Mouse (Mus musculus) kidney, embryonic 15.5 days (tissue): ENCODE measurements at regions not wholly inside any gene's neighbourhood (a gene's known extent, or its start where the extent isn't known, plus 50 kb on each side); places are given as distances from the start of the nearest gene placed in this dataset.

Experiments
- ATAC-seq: fragments of 200-750 bp; cut with Nextera tagmentation; replicated peaks from 2 replicates; pipeline ENCODE4 v1.8.0; 2017; ENCODE audit warnings: moderate TSS enrichment; ENCODE audit not compliant: low FRiP score
- H3K27ac ChIP-seq: fragments of 300-500 bp; sonication (generic); 2 replicates; pipeline ENCODE4 v1.5.1; 2015; ENCODE audit warnings: mild to moderate bottlenecking, inconsistent platforms
- H3K27me3 ChIP-seq: fragments of 300-500 bp; sonication (generic); 2 replicates; pipeline ENCODE4 v1.6.1; 2015; ENCODE audit warnings: inconsistent platforms
- H3K36me3 ChIP-seq: fragments of 300-500 bp; sonication (generic); 2 replicates; pipeline ENCODE4 v1.6.1; 2015; ENCODE audit warnings: inconsistent platforms
- H3K4me1 ChIP-seq: fragments of 300-500 bp; sonication (generic); 2 replicates; pipeline ENCODE4 v1.6.1; 2015; ENCODE audit warnings: inconsistent platforms
- H3K4me2 ChIP-seq: fragments of 300-500 bp; sonication (generic); 2 replicates; pipeline ENCODE4 v1.6.1; 2015; ENCODE audit warnings: moderate library complexity, mild to moderate bottlenecking, inconsistent platforms
- H3K4me3 ChIP-seq: fragments of 300-500 bp; sonication (generic); replicated peaks from 2 replicates; pipeline ENCODE4 v1.5.1; 2015; ENCODE audit warnings: mild to moderate bottlenecking, inconsistent platforms
- H3K9ac ChIP-seq: fragments of 300-500 bp; sonication (generic); 2 replicates; pipeline ENCODE4 v1.6.1; 2015; ENCODE audit warnings: mild to moderate bottlenecking, inconsistent platforms
- H3K9me3 ChIP-seq: fragments of 300-500 bp; sonication (generic); replicated peaks from 2 replicates; pipeline ENCODE4 v1.6.1; 2016; ENCODE audit warnings: inconsistent platforms
- WGBS: fragments of 180-500 bp; shearing (Covaris S2); methylation state at CpG from one replicate; pipeline ENCODE4 v1.1.7; 2015; ENCODE audit warnings: mixed read lengths; 5-methylcytosine and 5-hydroxymethylcytosine counted together

GRCm38 (mm10) chr3:39392053-39392452 lies 505.3 kb downstream of the Fat4 start:
- ATAC-seq: no peak
- H3K4me3 ChIP-seq: no peak overlapping the region
- no peak overlapping the region for H3K9ac ChIP-seq
- H3K27ac ChIP-seq: no peak overlapping the region
- no peaks in the 10 kb centered on the region for H3K27me3 ChIP-seq
- no peaks in the 10 kb centered on the region for H3K9me3 ChIP-seq
- H3K36me3 ChIP-seq: no peaks in the 10 kb centered on the region
- peaks cover 17% of the 10 kb centered on the region; the same call in 1 of the 2 replicates for H3K4me1 ChIP-seq
- no peak overlapping the region for H3K4me2 ChIP-seq
- 55% methylated on average over 2 of the region's 2 CpGs for WGBS

- no peak overlapping the region for H3K27ac ChIP-seq
- no peaks in the 10 kb centered on the region for H3K9me3 ChIP-seq
- H3K4me2 ChIP-seq: no peak overlapping the region
- no peak overlapping the region for H3K4me3 ChIP-seq
- no peaks in the 10 kb centered on the region for H3K36me3 ChIP-seq
- ATAC-seq: no peak
- no peaks in the 10 kb centered on the region for H3K27me3 ChIP-seq
- no peak overlapping the region for H3K9ac ChIP-seq
- H3K4me1 ChIP-seq: peaks cover 10% of the 10 kb centered on the region; the same call in 1 of the 2 replicates
Measured at GRCm38 (mm10) chr3:39396672-39397071, 509.9 kb downstream of the Fat4 start.

GRCm38 (mm10) chr3:39397255-39397654 lies 510.5 kb downstream of the Fat4 start:
- H3K9ac ChIP-seq: no peak overlapping the region
- ATAC-seq: no peak
- no peak overlapping the region for H3K4me3 ChIP-seq
- H3K27me3 ChIP-seq: no peaks in the 10 kb centered on the region
- H3K4me2 ChIP-seq: no peak overlapping the region
- no peak overlapping the region for H3K27ac ChIP-seq
- 74% methylated on average over 3 of the region's 3 CpGs for WGBS
- no peaks in the 10 kb centered on the region for H3K36me3 ChIP-seq
- peaks cover 6% of the 10 kb centered on the region; the same call in 1 of the 2 replicates for H3K4me1 ChIP-seq
- no peaks in the 10 kb centered on the region for H3K9me3 ChIP-seq

GRCm38 (mm10) chr3:39397677-39398076 lies 510.9 kb downstream of the Fat4 start:
- Histone ChIP-seq H3K4me2 (no peak overlapping the region), H3K4me3 (no peak overlapping the region), H3K27me3 (no peaks in the 10 kb centered on the region), H3K36me3 (no peaks in the 10 kb centered on the region), H3K4me1 (peaks cover 3% of the 10 kb centered on the region; the same call in 1 of the 2 replicates), H3K9ac (no peak overlapping the region), H3K9me3 (no peaks in the 10 kb centered on the region), H3K27ac (no peak overlapping the region)
- no peak for ATAC-seq
- 97% methylated on average over 2 of the region's 2 CpGs for WGBS

GRCm38 (mm10) chr3:39424778-39425642 lies 538.3 kb downstream of the Fat4 start:
- no peak overlapping the region for H3K4me3 ChIP-seq
- ATAC-seq: no peak
- H3K36me3 ChIP-seq: no peaks in the 10 kb centered on the region
- H3K4me1 ChIP-seq: no peaks in the 10 kb centered on the region
- 60% methylated on average over 5 of the region's 5 CpGs for WGBS
- H3K27ac ChIP-seq: no peak overlapping the region
- no peaks in the 10 kb centered on the region for H3K9me3 ChIP-seq
- H3K4me2 ChIP-seq: no peak overlapping the region
- no peak overlapping the region for H3K9ac ChIP-seq
- no peaks in the 10 kb centered on the region for H3K27me3 ChIP-seq

- no peak for ATAC-seq
- H3K4me2 ChIP-seq: no peak overlapping the region
- no peaks in the 10 kb centered on the region for H3K9me3 ChIP-seq
- 78% methylated on average over 2 of the region's 2 CpGs for WGBS
- H3K27me3 ChIP-seq: no peaks in the 10 kb centered on the region
- H3K4me3 ChIP-seq: no peak overlapping the region
- no peaks in the 10 kb centered on the region for H3K4me1 ChIP-seq
- H3K36me3 ChIP-seq: no peaks in the 10 kb centered on the region
- H3K27ac ChIP-seq: no peak overlapping the region
- no peak overlapping the region for H3K9ac ChIP-seq
Measured at GRCm38 (mm10) chr3:39425643-39426016, 538.9 kb downstream of the Fat4 start.

- H3K4me2 ChIP-seq: no peak overlapping the region
- no peaks in the 10 kb centered on the region for H3K4me1 ChIP-seq
- H3K27ac ChIP-seq: no peak overlapping the region
- no peak overlapping the region for H3K4me3 ChIP-seq
- WGBS: 78% methylated on average over 10 of the region's 10 CpGs
- H3K9me3 ChIP-seq: no peaks in the 10 kb centered on the region
- no peaks in the 10 kb centered on the region for H3K36me3 ChIP-seq
- no peak overlapping the region for H3K9ac ChIP-seq
- ATAC-seq: no peak
- H3K27me3 ChIP-seq: no peaks in the 10 kb centered on the region
Measured at GRCm38 (mm10) chr3:39443328-39443727, 556.6 kb downstream of the Fat4 start.

GRCm38 (mm10) chr3:39455650-39456049 lies 568.9 kb downstream of the Fat4 start:
- H3K36me3 ChIP-seq: no peaks in the 10 kb centered on the region
- no peak overlapping the region for H3K9ac ChIP-seq
- H3K9me3 ChIP-seq: no peaks in the 10 kb centered on the region
- H3K27ac ChIP-seq: 0 out of 2 replicates have a peak overlapping the region, but pooled peaks have one; percentile 41
- H3K27me3 ChIP-seq: no peaks in the 10 kb centered on the region
- no peak overlapping the region for H3K4me3 ChIP-seq
- H3K4me1 ChIP-seq: peaks cover 5% of the 10 kb centered on the region; the same call in 1 of the 2 replicates
- no peak overlapping the region for H3K4me2 ChIP-seq
- ATAC-seq: peak; percentile 62

GRCm38 (mm10) chr3:39460183-39460888 lies 573.6 kb downstream of the Fat4 start:
- H3K9me3 ChIP-seq: no peaks in the 10 kb centered on the region
- no peaks in the 10 kb centered on the region for H3K27me3 ChIP-seq
- no peaks in the 10 kb centered on the region for H3K36me3 ChIP-seq
- H3K4me3 ChIP-seq: no peak overlapping the region
- WGBS: 50% methylated on average over 14 of the region's 14 CpGs
- H3K4me1 ChIP-seq: peaks cover 5% of the 10 kb centered on the region; the same call in 1 of the 2 replicates
- H3K4me2 ChIP-seq: peak overlapping the region; percentile 32; the same call in 1 of the 2 replicates
- no peak for ATAC-seq
- no peak overlapping the region for H3K9ac ChIP-seq
- peak overlapping the region; percentile 58 for H3K27ac ChIP-seq

- Histone ChIP-seq H3K9me3 (no peaks in the 10 kb centered on the region), H3K4me2 (no peak overlapping the region), H3K4me3 (no peak overlapping the region), H3K9ac (no peak overlapping the region), H3K27me3 (no peaks in the 10 kb centered on the region), H3K36me3 (no peaks in the 10 kb centered on the region), H3K4me1 (peaks cover 5% of the 10 kb centered on the region; the same call in 1 of the 2 replicates), H3K27ac (no peak overlapping the region)
- WGBS: 85% methylated on average over 4 of the region's 4 CpGs
- no peak for ATAC-seq
Measured at GRCm38 (mm10) chr3:39461561-39461960, 574.8 kb downstream of the Fat4 start.

GRCm38 (mm10) chr3:39465811-39466210 lies 579.1 kb downstream of the Fat4 start:
- H3K27ac ChIP-seq: no peak overlapping the region

GRCm38 (mm10) chr3:39489392-39489791 lies 602.7 kb downstream of the Fat4 start:
- H3K9me3 ChIP-seq: no peaks in the 10 kb centered on the region
- 81% methylated on average over 7 of the region's 7 CpGs for WGBS
- no peak for ATAC-seq

More at GRCm38 (mm10) chr3:39465811-39466210, 579.1 kb downstream of the Fat4 start:
- Histone ChIP-seq H3K4me2 (no peak overlapping the region), H3K27me3 (no peaks in the 10 kb centered on the region), H3K4me1 (no peaks in the 10 kb centered on the region), H3K36me3 (no peaks in the 10 kb centered on the region), H3K4me3 (no peak overlapping the region), H3K9ac (no peak overlapping the region), H3K9me3 (no peaks in the 10 kb centered on the region)
- ATAC-seq: no peak
- WGBS: 79% methylated on average over 3 of the region's 3 CpGs

More at GRCm38 (mm10) chr3:39489392-39489791, 602.7 kb downstream of the Fat4 start:
- Histone ChIP-seq H3K27ac (no peak overlapping the region), H3K9ac (no peak overlapping the region), H3K4me3 (no peak overlapping the region), H3K4me1 (no peaks in the 10 kb centered on the region), H3K36me3 (no peaks in the 10 kb centered on the region), H3K27me3 (no peaks in the 10 kb centered on the region), H3K4me2 (no peak overlapping the region)
